Mouse (Mus musculus): ENCODE measurements around the gene Nav2.

DNA sequence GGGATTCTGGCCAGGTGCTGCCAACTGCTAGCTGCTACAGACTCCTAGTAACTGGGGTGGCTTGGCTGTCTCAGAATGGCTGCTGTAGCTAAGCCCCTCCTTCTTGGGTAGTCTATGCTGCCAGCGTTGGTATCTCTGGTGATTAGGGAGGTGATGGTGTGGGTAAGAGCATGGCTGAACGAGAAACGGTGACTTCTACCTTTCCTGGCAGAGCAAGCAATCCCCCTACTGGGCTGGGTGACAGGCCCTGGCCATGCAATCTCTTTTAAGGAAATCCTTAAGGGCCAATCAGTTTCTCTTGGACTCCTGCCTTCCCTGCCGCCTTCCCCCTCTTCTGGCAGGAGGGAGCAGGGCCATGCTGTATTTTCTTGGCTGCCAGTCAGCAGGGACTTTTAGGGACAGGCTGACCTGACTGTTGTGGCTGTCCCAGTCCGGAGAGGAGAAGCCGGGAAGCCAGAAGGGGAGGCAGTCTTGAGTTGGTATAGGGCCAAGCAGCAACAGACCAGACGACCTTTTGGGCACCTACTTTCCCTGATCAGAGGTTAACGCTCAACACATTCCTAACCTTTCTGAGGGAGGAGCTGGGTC is 339.3 kb downstream of the Nav2 start:
- no peak for TF ChIP-seq CTCF (IDR thresholded peaks at IDR 0.05; ENCODE audit: borderline replicate concordance, insufficient read depth, low read depth, low read length)
- TF ChIP-seq POLR2A (IDR thresholded peaks at IDR 0.05; ENCODE audit: borderline replicate concordance, insufficient read depth, low read length): no peak

All from cerebellum, adult 2 months (tissue).